Mouse (Mus musculus) intestine, embryonic 15.5 days (tissue): ENCODE results near the gene Nrip2. TPM values are rescaled to one million over a fixed set of nuclear protein-coding genes. Genes with fewer than 3 reads are reported as not detected.

Source experiments
- ATAC-seq: fragments of 200-750 bp; cut with Nextera tagmentation; 2 replicates; pipeline ENCODE4 v1.8.0; 2017; ENCODE audit warnings: moderate TSS enrichment, moderate library complexity
- H3K27ac ChIP-seq: fragments of 300-500 bp; sonication (generic); 2 replicates; pipeline ENCODE4 v1.5.1; 2015; ENCODE audit warnings: mild to moderate bottlenecking, inconsistent platforms
- H3K27me3 ChIP-seq: fragments of 300-500 bp; sonication (generic); replicated peaks from 2 replicates; pipeline ENCODE4 v1.6.1; 2015; ENCODE audit warnings: inconsistent platforms
- H3K36me3 ChIP-seq: fragments of 300-500 bp; sonication (generic); 2 replicates; pipeline ENCODE4 v1.6.1; 2015; ENCODE audit warnings: inconsistent platforms
- H3K4me1 ChIP-seq: fragments of 300-500 bp; sonication (generic); replicated peaks from 2 replicates; pipeline ENCODE4 v1.6.1; 2015; ENCODE audit warnings: inconsistent platforms
- H3K4me2 ChIP-seq: fragments of 300-500 bp; sonication (generic); replicated peaks from 2 replicates; pipeline ENCODE4 v1.6.1; 2015; ENCODE audit warnings: mild to moderate bottlenecking, inconsistent platforms
- H3K4me3 ChIP-seq: fragments of 300-500 bp; sonication (generic); replicated peaks from 2 replicates; pipeline ENCODE4 v1.5.1; 2015; ENCODE audit warnings: inconsistent platforms
- H3K9ac ChIP-seq: fragments of 300-500 bp; sonication (generic); 2 replicates; pipeline ENCODE4 v1.6.1; 2015; ENCODE audit warnings: inconsistent platforms
- H3K9me3 ChIP-seq: fragments of 300-500 bp; sonication (generic); 2 replicates; pipeline ENCODE4 v1.6.1; 2016; ENCODE audit warnings: inconsistent platforms
- WGBS: fragments of 180-500 bp; shearing (Covaris S2); methylation state at CpG from one replicate; pipeline ENCODE4 v1.1.7; 2015; 5-methylcytosine and 5-hydroxymethylcytosine counted together
- polyA plus RNA-seq: library from polyadenylated mRNA; unstranded; fragments of >200 nt; fragmentation: Nextera tagmentation; extraction: Ambion mirVana; gene quantifications from 2 replicates; pipeline ENCODE4 v1.2.1, GENCODE M21; 2015

Nrip2 gene
- 4.9 TPM in 2 replicates for polyA plus RNA-seq

- 71% methylated on average over 3 of the region's 3 CpGs for WGBS
- peak within 1 kb of the TSS; percentile 26 for H3K4me3 ChIP-seq
- H3K36me3 ChIP-seq = no peaks in the 10 kb centered on the region
- peak within 1 kb of the TSS; percentile 56 for H3K4me2 ChIP-seq
- H3K9ac ChIP-seq = peak within 1 kb of the TSS; percentile 34
- ATAC-seq = no peak
- H3K27ac ChIP-seq = peak within 1 kb of the TSS; percentile 27; the same call in 1 of the 2 replicates
- H3K4me1 ChIP-seq = 0 out of 2 replicates have a peak, but pooled peaks cover 7% of the 10 kb centered on the region
- H3K27me3 ChIP-seq = no peaks in the 10 kb centered on the region
- H3K9me3 ChIP-seq = no peaks in the 10 kb centered on the region
Observed at GRCm38 (mm10) chr6:128398996-128399395, at the start of gene Nrip2. Gene Nrip2, plus strand, starts transcription at chr6:128399296.

DNA sequence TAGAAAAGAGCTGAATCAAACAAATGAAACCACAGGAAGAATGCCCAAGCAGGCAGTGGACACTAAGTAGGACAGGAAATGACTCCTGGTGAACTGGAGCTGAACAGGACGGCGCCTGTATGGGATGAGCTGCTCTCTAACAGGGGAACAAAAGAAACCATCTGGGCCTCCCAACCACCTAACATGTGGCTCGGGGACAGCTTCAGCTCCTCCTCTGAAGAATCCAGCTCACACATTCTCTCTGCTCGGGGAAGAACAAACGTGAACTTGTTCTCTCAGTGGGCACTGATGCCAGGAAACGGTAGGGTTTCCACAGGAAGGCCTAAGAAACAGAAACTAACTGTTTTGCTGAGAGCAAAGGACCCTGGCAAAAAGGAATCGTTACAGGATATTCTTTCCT, 49.4 kb upstream of the Nrip2 start:
- 0 out of 2 replicates have a peak overlapping the region, but pooled peaks have one; percentile 11 for H3K27ac ChIP-seq
- 0 out of 2 replicates have a peak, but pooled peaks cover 3% of the 10 kb centered on the region for H3K36me3 ChIP-seq
- no peak overlapping the region for H3K4me3 ChIP-seq
- no peak for ATAC-seq
- no peak overlapping the region for H3K9ac ChIP-seq
- H3K27me3 ChIP-seq = no peaks in the 10 kb centered on the region
- no peaks in the 10 kb centered on the region for H3K9me3 ChIP-seq
- H3K4me1 ChIP-seq = 0 out of 2 replicates have a peak, but pooled peaks cover 2% of the 10 kb centered on the region
- WGBS = 57% methylated on average over 7 of the region's 7 CpGs
- H3K4me2 ChIP-seq = no peak overlapping the region

DNA sequence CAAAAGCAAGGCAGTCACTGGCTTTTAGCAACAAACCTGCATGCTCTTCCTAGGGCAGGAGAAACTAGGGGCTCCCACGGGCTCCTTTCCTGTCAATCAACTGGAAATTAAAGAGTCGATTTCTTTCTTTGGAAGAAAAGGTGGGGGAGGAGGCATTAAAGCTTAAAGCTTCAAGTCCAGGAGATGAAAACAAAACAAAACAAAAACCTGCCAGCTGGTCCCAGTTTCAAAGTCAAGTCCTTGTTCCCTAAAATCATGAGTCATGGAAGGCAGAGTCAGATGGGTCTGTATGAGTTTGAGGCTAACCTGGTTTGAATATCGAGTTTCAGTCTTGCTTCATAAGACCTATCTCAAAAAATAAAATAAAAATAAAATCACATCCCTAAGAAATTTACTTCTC, 45.0 kb upstream of the Nrip2 start:
- Histone ChIP-seq H3K27me3 (no peaks in the 10 kb centered on the region), H3K9ac (no peak overlapping the region), H3K27ac (no peak overlapping the region), H3K4me3 (no peak overlapping the region), H3K36me3 (peaks cover 18% of the 10 kb centered on the region), H3K4me1 (0 out of 2 replicates have a peak, but pooled peaks cover 5% of the 10 kb centered on the region), H3K4me2 (no peak overlapping the region), H3K9me3 (no peaks in the 10 kb centered on the region)
- WGBS = 81% methylated on average over 3 of the region's 3 CpGs
- ATAC-seq = no peak

DNA sequence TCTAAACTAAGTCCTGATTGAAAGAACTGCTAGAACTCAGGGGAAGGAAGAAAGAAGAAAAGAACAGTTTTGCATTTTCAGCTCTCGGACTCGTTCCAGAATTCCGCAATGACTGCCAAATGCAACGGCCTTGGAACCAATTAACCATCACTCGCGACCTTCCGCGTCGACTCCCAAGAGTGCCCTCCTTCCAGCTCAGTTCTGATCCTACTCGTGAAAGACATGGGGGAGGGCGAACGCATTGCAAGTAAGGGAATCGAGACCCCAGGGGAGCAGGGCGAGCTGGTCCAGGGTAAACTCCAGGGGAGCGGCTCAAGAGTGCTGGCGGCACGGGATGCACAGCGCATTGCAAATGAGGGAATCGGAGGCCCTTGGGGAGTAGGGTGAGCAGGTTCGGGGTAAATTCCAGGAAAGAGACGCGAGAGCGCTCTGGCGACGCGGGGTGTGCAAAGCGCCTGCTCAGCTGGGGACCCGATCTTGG, 43.9 kb upstream of the Nrip2 start:
- Histone ChIP-seq H3K9me3 (no peaks in the 10 kb centered on the region), H3K27ac (peak overlapping the region; percentile 46), H3K4me3 (peak overlapping the region; percentile 88), H3K27me3 (no peaks in the 10 kb centered on the region), H3K36me3 (peaks cover 18% of the 10 kb centered on the region), H3K4me1 (0 out of 2 replicates have a peak, but pooled peaks cover 5% of the 10 kb centered on the region), H3K9ac (peak overlapping the region; percentile 69), H3K4me2 (peak overlapping the region; percentile 88)
- peak; percentile 83 for ATAC-seq
- under 1% methylated on average over 28 of the region's 28 CpGs for WGBS

- H3K9ac ChIP-seq = peak within 1 kb of the TSS; percentile 69
- H3K4me3 ChIP-seq = peak within 1 kb of the TSS; percentile 88
- H3K27ac ChIP-seq = peak within 1 kb of the TSS; percentile 46
Observed at GRCm38 (mm10) chr6:128355726-128356416, 43.2 kb upstream of the Nrip2 start, which contains the start of gene Tulp3. Gene Tulp3, minus strand, starts transcription at chr6:128355851.

DNA sequence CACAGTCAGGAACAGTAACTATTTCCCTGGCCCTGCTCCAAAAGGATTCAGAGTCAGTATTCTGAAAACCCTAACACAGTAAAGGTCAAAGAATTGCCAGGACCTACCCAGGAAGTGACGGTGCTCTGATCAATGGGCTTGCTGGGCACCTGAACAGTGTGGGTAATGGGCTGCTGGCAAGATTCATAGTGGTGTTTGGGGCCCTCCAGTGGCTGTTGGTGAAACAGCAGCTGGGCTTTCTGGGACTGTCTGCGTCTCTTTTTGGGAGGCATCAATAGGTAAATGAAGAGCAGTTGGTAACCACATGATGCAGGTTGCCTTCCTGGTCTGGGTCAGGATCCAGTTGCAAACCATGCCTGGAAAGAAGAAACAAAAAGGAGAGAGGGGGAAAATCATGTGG, 40.1 kb upstream of the Nrip2 start:
- H3K4me3 ChIP-seq = no peak overlapping the region
- no peaks in the 10 kb centered on the region for H3K27me3 ChIP-seq
- 31% methylated on average over 2 of the region's 2 CpGs for WGBS
- H3K9ac ChIP-seq = no peak overlapping the region
- no peak for ATAC-seq
- H3K9me3 ChIP-seq = no peaks in the 10 kb centered on the region
- no peak overlapping the region for H3K27ac ChIP-seq
- peaks cover 15% of the 10 kb centered on the region for H3K36me3 ChIP-seq
- peaks cover 13% of the 10 kb centered on the region for H3K4me1 ChIP-seq
- no peak overlapping the region for H3K4me2 ChIP-seq

More at GRCm38 (mm10) chr6:128355726-128356416, 43.2 kb upstream of the Nrip2 start, which contains the start of gene Tulp3:
- Histone ChIP-seq H3K9me3 (no peaks in the 10 kb centered on the region), H3K27me3 (no peaks in the 10 kb centered on the region), H3K4me2 (peak within 1 kb of the TSS; percentile 88), H3K36me3 (peaks cover 17% of the 10 kb centered on the region), H3K4me1 (0 out of 2 replicates have a peak, but pooled peaks cover 5% of the 10 kb centered on the region)
- WGBS = 1% methylated on average over 42 of the region's 42 CpGs
- ATAC-seq = peak; percentile 99

DNA sequence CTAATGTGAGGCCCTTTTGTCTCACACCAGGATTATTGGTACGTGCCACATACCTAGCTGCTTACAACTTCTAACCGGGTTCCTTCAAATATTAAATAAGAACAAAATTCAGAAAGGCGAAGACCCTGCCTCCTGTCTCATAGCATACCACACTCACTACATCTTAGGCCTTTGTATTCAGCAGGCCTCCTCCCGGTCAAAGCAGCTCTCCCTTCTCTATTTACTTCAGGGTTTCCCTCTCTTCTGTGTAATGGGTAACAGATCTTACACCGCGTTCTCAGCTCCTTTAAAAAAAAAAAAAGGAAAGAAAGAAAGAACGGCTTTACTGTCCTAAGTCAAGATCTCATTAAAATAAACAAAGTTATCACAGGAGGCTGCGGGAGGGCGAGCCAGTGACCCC, 37.2 kb upstream of the Nrip2 start:
- Histone ChIP-seq H3K4me3 (peak overlapping the region; percentile 98), H3K4me1 (peaks cover 14% of the 10 kb centered on the region), H3K9ac (peak overlapping the region; percentile 89), H3K27ac (peak overlapping the region; percentile 96), H3K9me3 (no peaks in the 10 kb centered on the region), H3K36me3 (peaks cover 22% of the 10 kb centered on the region), H3K27me3 (no peaks in the 10 kb centered on the region), H3K4me2 (peak overlapping the region; percentile 78)
- no peak for ATAC-seq
- 13% methylated on average over 9 of the region's 9 CpGs for WGBS

DNA sequence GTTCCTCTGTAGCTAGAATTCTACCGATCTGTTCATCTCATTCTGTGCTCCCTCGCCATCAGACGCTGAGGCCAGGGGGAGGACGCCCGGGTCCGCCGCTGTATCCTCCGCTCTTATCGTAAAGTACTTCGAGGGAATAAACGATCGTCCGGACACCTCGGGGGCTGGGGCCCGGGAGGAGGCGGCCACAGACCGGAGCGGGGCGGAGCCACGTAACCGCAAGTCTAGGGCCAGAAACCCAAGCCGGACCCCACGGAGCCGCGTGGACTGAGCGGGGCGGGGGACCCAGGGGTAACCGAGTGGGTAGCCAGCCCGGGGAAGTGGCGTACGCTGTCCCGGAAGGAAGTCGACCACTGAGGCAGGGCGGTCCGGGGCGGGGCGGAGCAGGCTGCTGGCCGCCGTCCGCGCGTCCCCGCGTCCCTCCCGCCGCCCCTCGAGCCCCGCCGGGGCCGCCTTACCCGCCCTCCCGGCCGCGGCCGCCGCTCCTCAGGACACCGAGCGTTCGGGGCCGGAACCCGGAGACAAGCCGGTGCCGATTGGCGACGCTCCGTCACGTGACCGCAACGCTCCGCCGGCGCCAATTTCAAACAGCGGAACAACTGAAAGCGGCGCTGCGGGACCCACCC, 36.6 kb upstream of the Nrip2 start, which contains the start of the genes Rhno1 and Foxm1:
Rhno1 (minus strand) TSS at position 531 of the 626 bp plus-strand sequence.
Foxm1 (plus strand) TSS at position 587 of the 626 bp plus-strand sequence.
- no peaks in the 10 kb centered on the region for H3K9me3 ChIP-seq
- peak; percentile 93 for ATAC-seq
- H3K4me3 ChIP-seq = peak within 1 kb of the TSS; percentile 98
- peaks cover 24% of the 10 kb centered on the region for H3K36me3 ChIP-seq
- H3K27me3 ChIP-seq = no peaks in the 10 kb centered on the region
- peak within 1 kb of the TSS; percentile 89 for H3K9ac ChIP-seq
- under 1% methylated on average over 76 of the region's 76 CpGs for WGBS
- H3K4me2 ChIP-seq = peak within 1 kb of the TSS; percentile 78
- peaks cover 14% of the 10 kb centered on the region for H3K4me1 ChIP-seq
- H3K27ac ChIP-seq = peak within 1 kb of the TSS; percentile 96

DNA sequence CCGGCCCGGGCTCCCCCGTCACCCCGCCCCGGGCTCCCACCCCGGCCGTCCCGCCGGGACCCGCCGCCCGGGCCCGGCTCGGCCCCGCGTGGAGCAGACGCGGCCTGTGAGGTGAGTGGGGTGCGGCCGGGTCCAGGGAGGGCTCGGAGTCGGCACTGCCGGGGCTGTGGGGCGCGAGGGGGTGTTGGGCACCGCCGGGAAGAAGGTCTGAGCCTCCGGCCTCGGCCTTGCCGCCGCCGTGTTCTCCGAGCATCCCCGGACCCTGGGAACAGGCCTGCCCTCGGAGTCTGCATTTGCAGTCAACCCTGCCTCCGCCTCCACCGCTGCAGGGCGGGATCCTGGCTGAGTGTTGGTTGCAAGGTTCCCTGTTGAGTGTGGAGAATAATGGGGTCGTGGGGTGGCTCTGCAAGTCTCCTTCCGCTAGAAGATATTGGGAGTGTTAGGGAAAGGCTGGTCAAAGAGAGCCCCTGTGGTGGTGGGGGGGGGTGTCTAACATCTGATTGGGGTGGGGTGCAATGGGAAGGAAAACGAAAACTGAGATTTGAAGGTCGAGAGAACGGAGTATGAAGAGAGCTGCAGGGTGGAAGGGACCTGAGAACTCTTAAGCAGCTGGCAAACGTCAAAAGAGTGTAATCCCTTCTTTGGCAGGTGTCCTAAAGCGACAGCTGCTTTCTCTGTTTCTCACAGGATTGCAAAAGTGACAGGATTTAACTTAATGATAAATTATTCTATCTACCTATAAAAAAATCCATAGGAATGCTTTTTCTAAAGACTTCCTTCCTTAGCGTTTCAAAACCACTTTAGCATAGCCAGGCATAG, 35.9 kb upstream of the Nrip2 start:
- H3K4me1 ChIP-seq = peaks cover 14% of the 10 kb centered on the region
- H3K4me2 ChIP-seq = peak overlapping the region; percentile 78
- no peaks in the 10 kb centered on the region for H3K27me3 ChIP-seq
- ATAC-seq = peak; percentile 60; the same call in 1 of the 2 replicates
- peak overlapping the region; percentile 96 for H3K27ac ChIP-seq
- no peaks in the 10 kb centered on the region for H3K9me3 ChIP-seq
- WGBS = under 1% methylated on average over 45 of the region's 46 CpGs
- H3K36me3 ChIP-seq = peaks cover 22% of the 10 kb centered on the region
- peak overlapping the region; percentile 98 for H3K4me3 ChIP-seq
- peak overlapping the region; percentile 89 for H3K9ac ChIP-seq

GRCm38 (mm10) chr6:128364721-128365120, 34.4 kb upstream of the Nrip2 start:
- Histone ChIP-seq H3K9me3 (no peaks in the 10 kb centered on the region), H3K27ac (no peak overlapping the region), H3K36me3 (peaks cover 22% of the 10 kb centered on the region), H3K27me3 (no peaks in the 10 kb centered on the region), H3K4me2 (no peak overlapping the region), H3K4me1 (peaks cover 14% of the 10 kb centered on the region), H3K4me3 (no peak overlapping the region), H3K9ac (no peak overlapping the region)
- 74% methylated on average over 6 of the region's 6 CpGs for WGBS
- ATAC-seq = no peak

DNA sequence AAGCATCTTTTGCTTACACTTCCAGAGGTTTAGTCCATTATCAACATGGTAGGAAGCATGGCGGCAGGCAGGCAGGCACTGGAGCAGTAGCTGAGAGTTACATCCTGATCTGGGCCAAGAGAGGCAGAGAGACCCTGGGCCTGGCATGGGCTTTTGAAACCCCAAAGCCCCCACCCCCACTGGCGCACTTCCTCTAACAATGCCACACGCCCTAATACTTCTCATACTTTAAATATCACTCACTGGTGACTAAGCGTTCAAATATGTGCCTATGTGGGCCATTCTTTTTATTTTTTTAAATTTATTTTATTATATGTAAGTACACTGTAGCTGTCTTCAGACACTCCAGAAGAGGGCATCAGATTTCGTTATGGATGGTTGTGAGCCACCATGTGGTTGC, 32.6 kb upstream of the Nrip2 start:
- no peaks in the 10 kb centered on the region for H3K27me3 ChIP-seq
- no peak overlapping the region for H3K9ac ChIP-seq
- H3K9me3 ChIP-seq = no peaks in the 10 kb centered on the region
- H3K36me3 ChIP-seq = peaks cover 38% of the 10 kb centered on the region
- H3K27ac ChIP-seq = no peak overlapping the region
- no peak overlapping the region for H3K4me3 ChIP-seq
- WGBS = 88% methylated on average over 5 of the region's 5 CpGs
- H3K4me1 ChIP-seq = peaks cover 10% of the 10 kb centered on the region
- ATAC-seq = no peak
- no peak overlapping the region for H3K4me2 ChIP-seq
